ENCODE assay signal across 8 mouse cellular contexts in genomic region chr16:34372103-34372741, GRCm38 (mm10).
A peak's percentile ranks its signal among the peaks of the same experiment; 100 is the strongest.
DNase-seq lines count a peak whose midpoint lies in the region.

No protein-coding gene starts in this region.

- peak; percentile 53 for DNase-seq in layer of hippocampus, adult 9-11 months
- no peak for DNase-seq in layer of hippocampus, postnatal 36 days
- peak; percentile 53 for DNase-seq in adrenal gland, postnatal 10 days
- peak; percentile 59 to 75 for DNase-seq in heart, postnatal 36 days
- peak; percentile 81 for DNase-seq in lung, postnatal 25 days (ENCODE audit: low spot score)
- no peak for DNase-seq in thymus, postnatal 14 days
- no peak for DNase-seq in ovary, adult 18-20 months (ENCODE audit: low spot score)
- no peak for DNase-seq in cerebellum, adult 18-20 months

- intact Hi-C loops in heart, postnatal 36 days (cut with DNase I) = loop anchor here (1.0 kb wide), 1 partner anchor 22 kb away; no protein-coding TSS in a partner anchor

Comparison
In these comparisons a context has a peak if more than half of its experiments do, and no peak if none do; other contexts are left out.
1. DNase-seq: peak in layer of hippocampus, adult 9-11 months (single experiment), adrenal gland, postnatal 10 days (single experiment), heart, postnatal 36 days (2 of 2) and lung, postnatal 25 days (single experiment); none in layer of hippocampus, postnatal 36 days (0 of 2), thymus, postnatal 14 days (single experiment), ovary, adult 18-20 months (single experiment) and cerebellum, adult 18-20 months (0 of 2).